Mouse (Mus musculus) adrenal gland, postnatal 36 days (tissue): Measurements from ENCODE around the gene Fgd3. TPM values are rescaled to one million over a fixed set of nuclear protein-coding genes. Genes with fewer than 3 reads are reported as not detected.

Experiments
- DNase-seq, 2 experiments: peaks; one replicate each; pipeline ENCODE4 v3.0.0; 2021; ENCODE audit warnings: mixed read lengths in 1 of 2
- long read RNA-seq, 2 experiments: library from polyadenylated mRNA; stranded (forward); transcript quantifications; one replicate each; pipeline ENCODE4 v2.0.0; 2021; ENCODE audit warnings: borderline sequencing depth in 2 of 2
- total RNA-seq, 2 experiments: library from RNA; stranded (reverse); gene quantifications; 2 replicates each; pipeline ENCODE4 v1.2.3; 2021

Gene Fgd3
- total RNA-seq = 1 to 10 TPM; 2.7 to 5.3 TPM
- long read RNA-seq, experiment 1 = 0 reads
- long read RNA-seq, experiment 2 = 0 reads

GRCm38 (mm10) chr13:49320040-49320439 lies at the start of gene Fgd3:
Gene Fgd3, minus strand, starts transcription at chr13:49320311.
- peak; percentile 76 for DNase-seq

GRCm38 (mm10) chr13:49369404-49369803 lies 49.3 kb upstream of the Fgd3 start:
- DNase-seq = no peak

- DNase-seq = no peak
Observed at GRCm38 (mm10) chr13:49367657-49368440, 47.7 kb upstream of the Fgd3 start.

GRCm38 (mm10) chr13:49364716-49365115 lies 44.6 kb upstream of the Fgd3 start:
- DNase-seq = peak; percentile 51 to 71

- peak; percentile 45 to 68 for DNase-seq
Observed at GRCm38 (mm10) chr13:49362804-49363203, 42.7 kb upstream of the Fgd3 start.

GRCm38 (mm10) chr13:49362364-49362763 lies 42.3 kb upstream of the Fgd3 start:
- no peak for DNase-seq

GRCm38 (mm10) chr13:49360906-49361406 lies 40.8 kb upstream of the Fgd3 start:
- DNase-seq = no peak

GRCm38 (mm10) chr13:49358184-49358583 lies 38.1 kb upstream of the Fgd3 start:
- DNase-seq = no peak

- DNase-seq = no peak
Observed at GRCm38 (mm10) chr13:49357367-49358026, 37.4 kb upstream of the Fgd3 start.

- no peak for DNase-seq
Observed at GRCm38 (mm10) chr13:49356090-49356489, 36.0 kb upstream of the Fgd3 start.

GRCm38 (mm10) chr13:49355461-49356061 lies 35.5 kb upstream of the Fgd3 start:
- no peak for DNase-seq

GRCm38 (mm10) chr13:49353991-49354507 lies 33.9 kb upstream of the Fgd3 start:
- no peak for DNase-seq

- no peak for DNase-seq
Observed at GRCm38 (mm10) chr13:49353422-49353821, 33.3 kb upstream of the Fgd3 start.

GRCm38 (mm10) chr13:49352581-49353159 lies 32.6 kb upstream of the Fgd3 start:
- peak; percentile 42 to 56 for DNase-seq

- no peak for DNase-seq
Observed at GRCm38 (mm10) chr13:49349836-49350505, 29.9 kb upstream of the Fgd3 start.

GRCm38 (mm10) chr13:49349335-49349734 lies 29.2 kb upstream of the Fgd3 start:
- DNase-seq = no peak

GRCm38 (mm10) chr13:49348522-49348921 lies 28.4 kb upstream of the Fgd3 start:
- no peak for DNase-seq

GRCm38 (mm10) chr13:49345476-49345875 lies 25.4 kb upstream of the Fgd3 start:
- peak; percentile 67 to 74 for DNase-seq

GRCm38 (mm10) chr13:49344567-49344966 lies 24.5 kb upstream of the Fgd3 start:
- DNase-seq = no peak

- no peak for DNase-seq
Observed at GRCm38 (mm10) chr13:49342723-49343100, 22.6 kb upstream of the Fgd3 start.
